Mouse (Mus musculus): ENCODE results near the gene Adssl1. TPM values are rescaled to one million over a fixed set of nuclear protein-coding genes. Genes with fewer than 3 reads are reported as not detected.
A peak's percentile ranks its signal among the peaks of the same experiment; 100 is the strongest.

Adssl1 gene
- 69.3 and 72.0 TPM in 2 replicates for polyA plus RNA-seq (2012; rRNA removed)

DNA sequence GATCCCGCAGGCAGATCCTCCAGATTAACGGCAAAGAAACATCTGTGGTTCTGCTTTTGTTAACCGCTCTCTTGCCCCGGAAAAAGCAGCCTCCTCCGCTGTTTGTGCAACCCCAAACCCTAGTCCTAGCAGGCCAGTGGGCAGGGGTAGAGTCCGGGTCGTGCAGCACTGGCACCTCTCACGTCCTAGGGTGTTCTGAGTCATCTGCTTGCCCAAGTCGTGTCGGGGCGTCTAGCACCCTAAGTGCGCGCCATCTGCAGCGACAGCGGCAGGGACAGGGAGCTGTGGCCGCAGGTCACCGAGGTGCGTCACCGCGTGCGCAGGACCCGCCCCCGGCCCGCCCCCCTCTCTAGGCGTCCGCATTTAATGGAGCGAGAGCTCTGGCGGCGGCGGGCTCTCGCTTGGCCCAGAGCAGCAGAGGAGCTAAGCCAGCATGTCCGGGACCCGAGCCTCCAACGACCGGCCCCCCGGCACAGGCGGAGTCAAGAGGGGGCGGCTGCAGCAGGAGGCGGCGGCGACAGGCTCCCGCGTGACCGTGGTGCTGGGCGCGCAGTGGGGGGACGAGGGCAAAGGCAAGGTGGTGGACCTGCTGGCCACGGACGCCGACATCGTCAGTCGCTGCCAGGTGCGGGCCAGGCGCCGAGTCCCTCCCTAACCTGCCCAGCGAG lies at the start of gene Adssl1:
TSS of gene Adssl1 (plus strand) at position 360 of the 668 bp plus-strand sequence.
- no peak for TF ChIP-seq CTCF (IDR thresholded peaks at IDR 0.05; ENCODE audit: borderline replicate concordance, insufficient read depth, low read depth, low read length)
- TF ChIP-seq POLR2A (IDR thresholded peaks at IDR 0.05; ENCODE audit: borderline replicate concordance, insufficient read depth, low read length) = no peak
- H3K4me1 ChIP-seq (ENCODE audit: control insufficient read depth, insufficient read depth, low read length) = 0 out of 2 replicates have a peak, but pooled peaks cover 10% of the 10 kb centered on the region
- DNase-seq = peak; percentile 64 to 70

GRCm38 (mm10) chr12:112570160-112570559 lies 49.7 kb upstream of the Adssl1 start:
- no peaks in the 10 kb centered on the region for H3K4me1 ChIP-seq (ENCODE audit: control insufficient read depth, insufficient read depth, low read length)
- no peaks in the 10 kb centered on the region for H3K27me3 ChIP-seq (ENCODE audit: control insufficient read depth, insufficient read depth, low read length)
- no peak overlapping the region for H3K27ac ChIP-seq (ENCODE audit: insufficient read depth, low read length)
- 89% methylated on average over 8 of the region's 8 CpGs for WGBS
- no peak for TF ChIP-seq CTCF (IDR thresholded peaks at IDR 0.05; ENCODE audit: borderline replicate concordance, insufficient read depth, low read depth, low read length)
- no peak for TF ChIP-seq POLR2A (IDR thresholded peaks at IDR 0.05; ENCODE audit: borderline replicate concordance, insufficient read depth, low read length)
- no peak overlapping the region for H3K4me3 ChIP-seq (replicated peaks; ENCODE audit: insufficient read depth, low read depth, low read length)
- DNase-seq = no peak

More for the DNA sequence above, at the start of gene Adssl1:
- Histone ChIP-seq H3K27ac (ENCODE audit: insufficient read depth, low read length) (peak within 1 kb of the TSS; percentile 46; the same call in 1 of the 2 replicates), H3K27me3 (ENCODE audit: control insufficient read depth, insufficient read depth, low read length) (no peaks in the 10 kb centered on the region), H3K4me3 (replicated peaks; ENCODE audit: insufficient read depth, low read depth, low read length) (peak within 1 kb of the TSS; percentile 53)
- 1% methylated on average over 56 of the region's 56 CpGs for WGBS

- H3K27ac ChIP-seq (ENCODE audit: insufficient read depth, low read length) = no peak overlapping the region
- H3K4me3 ChIP-seq (replicated peaks; ENCODE audit: insufficient read depth, low read depth, low read length) = no peak overlapping the region
- TF ChIP-seq POLR2A (IDR thresholded peaks at IDR 0.05; ENCODE audit: borderline replicate concordance, insufficient read depth, low read length) (no peak), CTCF (IDR thresholded peaks at IDR 0.05; ENCODE audit: borderline replicate concordance, insufficient read depth, low read depth, low read length) (no peak)
- H3K27me3 ChIP-seq (ENCODE audit: control insufficient read depth, insufficient read depth, low read length) = no peaks in the 10 kb centered on the region
- no peaks in the 10 kb centered on the region for H3K4me1 ChIP-seq (ENCODE audit: control insufficient read depth, insufficient read depth, low read length)
- DNase-seq = no peak
- 79% methylated on average over 6 of the region's 6 CpGs for whole genome bisulfite sequencing
Observed at GRCm38 (mm10) chr12:112571064-112571463, 48.8 kb upstream of the Adssl1 start.

DNA sequence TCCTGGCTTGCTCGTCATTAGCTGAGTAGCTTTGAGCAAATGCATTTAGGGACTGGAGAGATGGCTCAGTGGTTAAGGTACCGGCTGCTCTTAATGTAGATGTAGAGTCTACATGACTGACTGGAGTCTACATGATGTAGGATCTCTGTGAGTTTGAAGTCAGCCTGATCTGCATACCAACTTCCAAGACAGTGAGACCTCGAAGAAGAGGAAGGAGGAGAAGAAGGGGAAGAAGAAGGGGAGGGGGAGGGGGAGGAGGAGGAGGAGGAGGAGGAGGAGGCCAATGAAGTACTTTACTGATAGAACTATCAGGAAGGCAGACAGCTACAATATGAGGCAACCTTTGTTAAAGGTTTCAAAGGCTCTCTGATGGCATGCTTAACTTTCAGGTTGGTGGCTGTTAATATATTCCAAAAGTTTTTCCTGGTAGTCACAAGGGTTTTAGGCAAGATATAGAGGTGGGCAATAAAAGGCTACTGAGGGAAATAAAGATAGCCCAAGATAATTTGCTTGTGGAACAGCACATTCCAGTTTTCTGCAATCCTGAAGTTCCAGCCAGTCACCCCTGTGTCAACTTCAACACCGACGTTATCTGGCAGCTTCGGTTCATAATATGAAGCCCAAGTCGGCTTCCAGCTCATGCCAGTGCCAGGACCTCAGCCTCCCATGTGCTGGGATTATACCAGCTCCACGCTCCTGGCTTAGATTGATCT lies 44.4 kb upstream of the Adssl1 start:
- DNase-seq = no peak
- Histone ChIP-seq H3K27ac (ENCODE audit: insufficient read depth, low read length) (no peak overlapping the region), H3K27me3 (ENCODE audit: control insufficient read depth, insufficient read depth, low read length) (no peaks in the 10 kb centered on the region), H3K4me3 (replicated peaks; ENCODE audit: insufficient read depth, low read depth, low read length) (no peak overlapping the region), H3K4me1 (ENCODE audit: control insufficient read depth, insufficient read depth, low read length) (no peaks in the 10 kb centered on the region)
- TF ChIP-seq POLR2A (IDR thresholded peaks at IDR 0.05; ENCODE audit: borderline replicate concordance, insufficient read depth, low read length) (no peak), CTCF (IDR thresholded peaks at IDR 0.05; ENCODE audit: borderline replicate concordance, insufficient read depth, low read depth, low read length) (no peak)
- whole genome bisulfite sequencing = 70% methylated on average over 8 of the region's 8 CpGs

DNA sequence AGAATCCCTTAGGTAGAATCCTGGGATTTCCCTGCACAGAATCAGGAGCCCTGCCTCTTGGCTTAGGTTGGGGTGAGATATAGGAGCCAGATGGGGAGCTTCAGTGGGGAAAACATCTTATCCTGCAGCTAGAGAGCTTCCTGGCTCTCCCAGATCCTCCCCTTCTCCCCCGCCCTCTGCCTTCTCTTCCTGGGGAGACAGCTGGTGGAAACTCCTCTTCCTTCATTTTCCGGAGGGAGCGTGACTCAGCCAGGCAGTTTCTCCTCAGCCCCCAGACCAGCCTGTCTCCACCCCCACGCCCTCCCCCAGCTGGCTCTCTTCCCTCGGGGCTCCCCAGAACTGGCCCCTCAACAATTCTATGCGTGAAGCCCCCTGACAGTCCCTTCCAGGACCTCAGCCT lies 43.5 kb upstream of the Adssl1 start:
- H3K4me3 ChIP-seq (replicated peaks; ENCODE audit: insufficient read depth, low read depth, low read length) = no peak overlapping the region
- no peaks in the 10 kb centered on the region for H3K27me3 ChIP-seq (ENCODE audit: control insufficient read depth, insufficient read depth, low read length)
- TF ChIP-seq CTCF (IDR thresholded peaks at IDR 0.05; ENCODE audit: borderline replicate concordance, insufficient read depth, low read depth, low read length) (no peak), POLR2A (IDR thresholded peaks at IDR 0.05; ENCODE audit: borderline replicate concordance, insufficient read depth, low read length) (no peak)
- no peak overlapping the region for H3K27ac ChIP-seq (ENCODE audit: insufficient read depth, low read length)
- WGBS = 36% methylated on average over 6 of the region's 6 CpGs
- DNase-seq = no peak
- no peaks in the 10 kb centered on the region for H3K4me1 ChIP-seq (ENCODE audit: control insufficient read depth, insufficient read depth, low read length)

GRCm38 (mm10) chr12:112576749-112577148 lies 43.1 kb upstream of the Adssl1 start:
- Histone ChIP-seq H3K4me1 (ENCODE audit: control insufficient read depth, insufficient read depth, low read length) (no peaks in the 10 kb centered on the region), H3K4me3 (replicated peaks; ENCODE audit: insufficient read depth, low read depth, low read length) (no peak overlapping the region), H3K27ac (ENCODE audit: insufficient read depth, low read length) (no peak overlapping the region), H3K27me3 (ENCODE audit: control insufficient read depth, insufficient read depth, low read length) (no peaks in the 10 kb centered on the region)
- WGBS = 46% methylated on average over 3 of the region's 3 CpGs
- no peak for DNase-seq
- TF ChIP-seq POLR2A (IDR thresholded peaks at IDR 0.05; ENCODE audit: borderline replicate concordance, insufficient read depth, low read length) (no peak), CTCF (IDR thresholded peaks at IDR 0.05; ENCODE audit: borderline replicate concordance, insufficient read depth, low read depth, low read length) (no peak)

GRCm38 (mm10) chr12:112578296-112579090 lies 41.4 kb upstream of the Adssl1 start:
- TF ChIP-seq POLR2A (IDR thresholded peaks at IDR 0.05; ENCODE audit: borderline replicate concordance, insufficient read depth, low read length) = no peak
- no peak for TF ChIP-seq CTCF (IDR thresholded peaks at IDR 0.05; ENCODE audit: borderline replicate concordance, insufficient read depth, low read depth, low read length)
- Histone ChIP-seq H3K27ac (ENCODE audit: insufficient read depth, low read length) (no peak overlapping the region), H3K27me3 (ENCODE audit: control insufficient read depth, insufficient read depth, low read length) (no peaks in the 10 kb centered on the region), H3K4me3 (replicated peaks; ENCODE audit: insufficient read depth, low read depth, low read length) (no peak overlapping the region), H3K4me1 (ENCODE audit: control insufficient read depth, insufficient read depth, low read length) (no peaks in the 10 kb centered on the region)
- WGBS = 72% methylated on average over 6 of the region's 6 CpGs
- DNase-seq = no peak
